In genomic region chr6:128764598-128764997, GRCm38 (mm10) we compare ENCODE assay signal across 8 mouse cellular contexts. TPM values are rescaled to one million over a fixed set of nuclear protein-coding genes. Genes with fewer than 3 reads are reported as not detected.
DNase-seq lines count a peak whose midpoint lies in the region; ATAC-seq and TF ChIP-seq lines count a peak whose summit lies in the region.

No protein-coding gene starts in this region.

- no peaks in the 10 kb centered on the region for H3K36me3 ChIP-seq in heart, embryonic 15.5 days
- H3K36me3 ChIP-seq in forebrain, postnatal 0 days (ENCODE audit: insufficient read depth): no peaks in the 10 kb centered on the region
- H3K36me3 ChIP-seq in macrophage (ENCODE audit: inconsistent target): no peaks in the 10 kb centered on the region

- no peaks in the 10 kb centered on the region for H3K27me3 ChIP-seq in heart, embryonic 15.5 days
- no peaks in the 10 kb centered on the region for H3K27me3 ChIP-seq in forebrain, postnatal 0 days (ENCODE audit: insufficient read depth, low read length)

- no peaks in the 10 kb centered on the region for H3K79me2 ChIP-seq in macrophage (ENCODE audit: inconsistent target)

- no peak for TF ChIP-seq POLR2A in bone marrow, adult 2 months (IDR thresholded peaks at IDR 0.05; ENCODE audit: borderline replicate concordance, control insufficient read depth, low read depth, low read length)

- no peak for ATAC-seq in heart, embryonic 15.5 days (replicated peaks; ENCODE audit: insufficient number of reproducible peaks, insufficient read depth, low FRiP score, low read depth)
- ATAC-seq in forebrain, postnatal 0 days: no peak

- WGBS in heart, embryonic 15.5 days: 26% methylated on average over 5 of the region's 5 CpGs
- 6% methylated on average over 5 of the region's 5 CpGs for WGBS in bone marrow, adult 2 months
- 13% methylated on average over 5 of the region's 5 CpGs for WGBS in forebrain, postnatal 0 days
- 12% methylated on average over 3 of the region's 5 CpGs for WGBS in macrophage (ENCODE audit: missing documents)

- H3K9ac ChIP-seq in heart, embryonic 15.5 days: no peak overlapping the region
- peak overlapping the region; percentile 56 for H3K9ac ChIP-seq in forebrain, postnatal 0 days

- DNase-seq in heart, postnatal 4 days: no peak
- DNase-seq in forebrain, postnatal 0 days: no peak
- no peak for DNase-seq in urinary bladder, postnatal 36 days (ENCODE audit: low spot score in 2 of 2)
- no peak for DNase-seq in spleen, postnatal 14 days (ENCODE audit: low spot score in 2 of 2)
- DNase-seq in frontal cortex, postnatal 10 days (ENCODE audit: low spot score in 2 of 2): no peak

- H3K9me3 ChIP-seq in heart, embryonic 15.5 days (replicated peaks): no peaks in the 10 kb centered on the region
- no peaks in the 10 kb centered on the region for H3K9me3 ChIP-seq in forebrain, postnatal 0 days (ENCODE audit: low read length)

- peaks cover 3% of the 10 kb centered on the region; the same call in 1 of the 2 replicates for H3K4me1 ChIP-seq in heart, embryonic 15.5 days (replicated peaks)
- H3K4me1 ChIP-seq in bone marrow, adult 2 months (ENCODE audit: control insufficient read depth, insufficient read depth, low read length): peaks cover 1% of the 10 kb centered on the region; the same call in 1 of the 2 replicates
- no peaks in the 10 kb centered on the region for H3K4me1 ChIP-seq in forebrain, postnatal 0 days (ENCODE audit: insufficient read depth)

- no peak for TF ChIP-seq CTCF in bone marrow, adult 2 months (IDR thresholded peaks at IDR 0.05; ENCODE audit: control insufficient read depth, insufficient read depth, low read length)
- no peak for TF ChIP-seq CTCF in forebrain, postnatal 0 days (IDR thresholded peaks at IDR 0.05; ENCODE audit: low read depth)

- H3K27ac ChIP-seq in heart, embryonic 15.5 days: no peak overlapping the region
- no peak overlapping the region for H3K27ac ChIP-seq in bone marrow, adult 2 months (ENCODE audit: control insufficient read depth, insufficient read depth, low read depth, low read length, poor library complexity)
- H3K27ac ChIP-seq in forebrain, postnatal 0 days (ENCODE audit: low read depth, low read length): peak overlapping the region; percentile 69
- H3K27ac ChIP-seq in macrophage: no peak overlapping the region

- H3K4me2 ChIP-seq in heart, embryonic 15.5 days: peak overlapping the region; percentile 67
- H3K4me2 ChIP-seq in forebrain, postnatal 0 days (ENCODE audit: low read depth): peak overlapping the region; percentile 45

- peak overlapping the region; percentile 56 for H3K4me3 ChIP-seq in heart, embryonic 15.5 days
- peak overlapping the region; percentile 35 for H3K4me3 ChIP-seq in bone marrow, adult 2 months (replicated peaks; ENCODE audit: control insufficient read depth, low read depth, low read length)
- peak overlapping the region; percentile 43 for H3K4me3 ChIP-seq in forebrain, postnatal 0 days (ENCODE audit: low read depth, low read length)
- H3K4me3 ChIP-seq in macrophage (ENCODE audit: inconsistent target): peak overlapping the region; percentile 43

RNA-seq across cellular contexts. Expression of gene Klrb1c, which starts 24.4 kb away (rescaled TPM):
- 0.10 and 0.11 TPM in 2 replicates for polyA plus RNA-seq in heart, embryonic 15.5 days (2015; fragmentation: Nextera tagmentation; extraction: Ambion mirVana)
- total RNA-seq in heart, postnatal 4 days (2021): not detected
- polyA plus RNA-seq in bone marrow, adult 2 months (2011; ENCODE audit: insufficient read depth, insufficient read length, low replicate concordance, missing spikeins): 0.77 and 6.6 TPM in 2 replicates
- 0.08 and 0.24 TPM in 2 replicates for total RNA-seq in forebrain, postnatal 0 days (2014; rRNA removed)
- 0.24 TPM in 1 of 2 replicates, not detected in the other for polyA plus RNA-seq in forebrain, postnatal 0 days (2015; fragmentation: Nextera tagmentation; extraction: Ambion mirVana)
- total RNA-seq in macrophage (2018; cell fraction: chromatin; rRNA removed): not detected
- total RNA-seq in macrophage (2018; cell fraction: cytosol; rRNA removed): not detected
- total RNA-seq in macrophage (2018; cell fraction: nucleus; rRNA removed): not detected
- polyA plus RNA-seq in macrophage (2018): 0.22 TPM in 1 of 3 replicates, not detected in the others

RNA-seq across cellular contexts. Expression of gene Klrb1, which starts 41.7 kb away (rescaled TPM):
- polyA plus RNA-seq in heart, embryonic 15.5 days (2015; fragmentation: Nextera tagmentation; extraction: Ambion mirVana): not detected in 2 replicates
- total RNA-seq in heart, postnatal 4 days (2021): not detected
- 1.3 TPM in 1 of 2 replicates, not detected in the other for polyA plus RNA-seq in bone marrow, adult 2 months (2011; ENCODE audit: insufficient read depth, insufficient read length, low replicate concordance, missing spikeins)
- total RNA-seq in forebrain, postnatal 0 days (2014; rRNA removed): not detected in 2 replicates
- 0.42 and 0.62 TPM in 2 replicates for polyA plus RNA-seq in forebrain, postnatal 0 days (2015; fragmentation: Nextera tagmentation; extraction: Ambion mirVana)
- not detected for total RNA-seq in macrophage (2018; cell fraction: chromatin; rRNA removed)
- not detected for total RNA-seq in macrophage (2018; cell fraction: cytosol; rRNA removed)
- total RNA-seq in macrophage (2018; cell fraction: nucleus; rRNA removed): not detected
- polyA plus RNA-seq in macrophage (2018): not detected in 3 replicates
